Mouse (Mus musculus) liver, adult 2 months (tissue): ENCODE results near the gene Mzf1.

ENCODE experiments used
- CTCF ChIP-seq: fragments of 200-500 bp; IDR thresholded peaks from 2 replicates; pipeline ENCODE4 v1.5.1; 2011; ENCODE audit warnings: low read depth, low read length, control low read depth
- POLR2A ChIP-seq: fragments of 200-500 bp; IDR thresholded peaks from 2 replicates; pipeline ENCODE4 v1.6.1; 2011; ENCODE audit warnings: low read length, control low read depth; ENCODE audit not compliant: insufficient read depth; ENCODE audit errors: extremely low read depth

GRCm38 (mm10) chr7:13037366-13037765 lies 17.2 kb downstream of the Mzf1 start:
- no peak for TF ChIP-seq CTCF
- no peak for TF ChIP-seq POLR2A
